Mouse (Mus musculus): Measurements from ENCODE around the gene Tescl. TPM values are rescaled to one million over a fixed set of nuclear protein-coding genes. Genes with fewer than 3 reads are reported as not detected.

Tescl gene
- polyA plus RNA-seq, 1 experiment, result not detected

GRCm38 (mm10) chr7:24297361-24298095, 36.2 kb downstream of the Tescl start:
- Histone ChIP-seq H3K4me3 (replicated peaks) (no peak overlapping the region), H3K36me3 (ENCODE audit: control insufficient read depth) (peaks cover 21% of the 10 kb centered on the region), H3K27me3 (ENCODE audit: control insufficient read depth) (no peaks in the 10 kb centered on the region), H3K4me1 (ENCODE audit: control insufficient read depth) (peaks cover 31% of the 10 kb centered on the region), H3K9me3 (ENCODE audit: control insufficient read depth, low read length) (no peaks in the 10 kb centered on the region)
- no peak for TF ChIP-seq GATA1 (IDR thresholded peaks at IDR 0.05; ENCODE audit: low read length)
- no peak for TF ChIP-seq TAL1 (IDR thresholded peaks at IDR 0.05; ENCODE audit: low read length)

- H3K4me3 ChIP-seq (replicated peaks), result no peak overlapping the region
- H3K27me3 ChIP-seq (ENCODE audit: control insufficient read depth), result no peaks in the 10 kb centered on the region
- H3K36me3 ChIP-seq (ENCODE audit: control insufficient read depth), result peaks cover 32% of the 10 kb centered on the region
- peaks cover 31% of the 10 kb centered on the region for H3K4me1 ChIP-seq (ENCODE audit: control insufficient read depth)
- H3K9me3 ChIP-seq (ENCODE audit: control insufficient read depth, low read length), result peaks cover 6% of the 10 kb centered on the region; the same call in 1 of the 2 replicates
- TF ChIP-seq GATA1 (IDR thresholded peaks at IDR 0.05; ENCODE audit: low read length), result no peak
- TF ChIP-seq TAL1 (IDR thresholded peaks at IDR 0.05; ENCODE audit: low read length), result no peak
These were observed 37.4 kb downstream of the Tescl start for GRCm38 (mm10) chr7:24296386-24296785.

- Histone ChIP-seq H3K4me1 (ENCODE audit: control insufficient read depth) (peaks cover 27% of the 10 kb centered on the region), H3K36me3 (ENCODE audit: control insufficient read depth) (peaks cover 38% of the 10 kb centered on the region), H3K4me3 (replicated peaks) (no peak overlapping the region), H3K9me3 (ENCODE audit: control insufficient read depth, low read length) (peaks cover 7% of the 10 kb centered on the region; the same call in 1 of the 2 replicates), H3K27me3 (ENCODE audit: control insufficient read depth) (no peaks in the 10 kb centered on the region)
- TF ChIP-seq GATA1 (IDR thresholded peaks at IDR 0.05; ENCODE audit: low read length) (no peak), TAL1 (IDR thresholded peaks at IDR 0.05; ENCODE audit: low read length) (no peak)
These were observed 38.4 kb downstream of the Tescl start for GRCm38 (mm10) chr7:24295376-24295775.

- Histone ChIP-seq H3K36me3 (ENCODE audit: control insufficient read depth) (peaks cover 42% of the 10 kb centered on the region), H3K27me3 (ENCODE audit: control insufficient read depth) (no peaks in the 10 kb centered on the region), H3K9me3 (ENCODE audit: control insufficient read depth, low read length) (peaks cover 7% of the 10 kb centered on the region; the same call in 1 of the 2 replicates), H3K4me3 (replicated peaks) (no peak overlapping the region), H3K4me1 (ENCODE audit: control insufficient read depth) (peaks cover 21% of the 10 kb centered on the region)
- no peak for TF ChIP-seq GATA1 (IDR thresholded peaks at IDR 0.05; ENCODE audit: low read length)
- no peak for TF ChIP-seq TAL1 (IDR thresholded peaks at IDR 0.05; ENCODE audit: low read length)
These were observed 39.0 kb downstream of the Tescl start for GRCm38 (mm10) chr7:24294763-24295162.

- Histone ChIP-seq H3K36me3 (ENCODE audit: control insufficient read depth) (peaks cover 42% of the 10 kb centered on the region), H3K27me3 (ENCODE audit: control insufficient read depth) (no peaks in the 10 kb centered on the region), H3K9me3 (ENCODE audit: control insufficient read depth, low read length) (peaks cover 7% of the 10 kb centered on the region; the same call in 1 of the 2 replicates), H3K4me1 (ENCODE audit: control insufficient read depth) (peaks cover 7% of the 10 kb centered on the region; the same call in 1 of the 2 replicates), H3K4me3 (replicated peaks) (no peak overlapping the region)
- TF ChIP-seq TAL1 (IDR thresholded peaks at IDR 0.05; ENCODE audit: low read length) (no peak), GATA1 (IDR thresholded peaks at IDR 0.05; ENCODE audit: low read length) (no peak)
These were observed 40.5 kb downstream of the Tescl start for GRCm38 (mm10) chr7:24293061-24293851.

- Histone ChIP-seq H3K4me1 (ENCODE audit: control insufficient read depth) (peaks cover 5% of the 10 kb centered on the region; the same call in 1 of the 2 replicates), H3K9me3 (ENCODE audit: control insufficient read depth, low read length) (peaks cover 7% of the 10 kb centered on the region; the same call in 1 of the 2 replicates), H3K36me3 (ENCODE audit: control insufficient read depth) (peaks cover 42% of the 10 kb centered on the region), H3K4me3 (replicated peaks) (no peak overlapping the region), H3K27me3 (ENCODE audit: control insufficient read depth) (no peaks in the 10 kb centered on the region)
- no peak for TF ChIP-seq TAL1 (IDR thresholded peaks at IDR 0.05; ENCODE audit: low read length)
- TF ChIP-seq GATA1 (IDR thresholded peaks at IDR 0.05; ENCODE audit: low read length), result no peak
These were observed 42.2 kb downstream of the Tescl start for GRCm38 (mm10) chr7:24291387-24292090.

GRCm38 (mm10) chr7:24290106-24290693, 43.5 kb downstream of the Tescl start:
- Histone ChIP-seq H3K27me3 (ENCODE audit: control insufficient read depth) (no peaks in the 10 kb centered on the region), H3K4me1 (ENCODE audit: control insufficient read depth) (peaks cover 5% of the 10 kb centered on the region; the same call in 1 of the 2 replicates), H3K36me3 (ENCODE audit: control insufficient read depth) (peaks cover 31% of the 10 kb centered on the region), H3K4me3 (replicated peaks) (no peak overlapping the region), H3K9me3 (ENCODE audit: control insufficient read depth, low read length) (peaks cover 7% of the 10 kb centered on the region; the same call in 1 of the 2 replicates)
- TF ChIP-seq GATA1 (IDR thresholded peaks at IDR 0.05; ENCODE audit: low read length), result no peak
- TF ChIP-seq TAL1 (IDR thresholded peaks at IDR 0.05; ENCODE audit: low read length), result no peak

GRCm38 (mm10) chr7:24288512-24288911, 45.2 kb downstream of the Tescl start:
- no peak for TF ChIP-seq GATA1 (IDR thresholded peaks at IDR 0.05; ENCODE audit: low read length)
- TF ChIP-seq TAL1 (IDR thresholded peaks at IDR 0.05; ENCODE audit: low read length), result no peak
- no peak overlapping the region for H3K4me3 ChIP-seq (replicated peaks)

More at GRCm38 (mm10) chr7:24288512-24288911, 45.2 kb downstream of the Tescl start:
- Histone ChIP-seq H3K27me3 (ENCODE audit: control insufficient read depth) (no peaks in the 10 kb centered on the region), H3K9me3 (ENCODE audit: control insufficient read depth, low read length) (peaks cover 7% of the 10 kb centered on the region; the same call in 1 of the 2 replicates), H3K36me3 (ENCODE audit: control insufficient read depth) (peaks cover 25% of the 10 kb centered on the region), H3K4me1 (ENCODE audit: control insufficient read depth) (peaks cover 3% of the 10 kb centered on the region; the same call in 1 of the 2 replicates)
